Mouse (Mus musculus): Measurements from ENCODE around the gene Arid1b.

DNA sequence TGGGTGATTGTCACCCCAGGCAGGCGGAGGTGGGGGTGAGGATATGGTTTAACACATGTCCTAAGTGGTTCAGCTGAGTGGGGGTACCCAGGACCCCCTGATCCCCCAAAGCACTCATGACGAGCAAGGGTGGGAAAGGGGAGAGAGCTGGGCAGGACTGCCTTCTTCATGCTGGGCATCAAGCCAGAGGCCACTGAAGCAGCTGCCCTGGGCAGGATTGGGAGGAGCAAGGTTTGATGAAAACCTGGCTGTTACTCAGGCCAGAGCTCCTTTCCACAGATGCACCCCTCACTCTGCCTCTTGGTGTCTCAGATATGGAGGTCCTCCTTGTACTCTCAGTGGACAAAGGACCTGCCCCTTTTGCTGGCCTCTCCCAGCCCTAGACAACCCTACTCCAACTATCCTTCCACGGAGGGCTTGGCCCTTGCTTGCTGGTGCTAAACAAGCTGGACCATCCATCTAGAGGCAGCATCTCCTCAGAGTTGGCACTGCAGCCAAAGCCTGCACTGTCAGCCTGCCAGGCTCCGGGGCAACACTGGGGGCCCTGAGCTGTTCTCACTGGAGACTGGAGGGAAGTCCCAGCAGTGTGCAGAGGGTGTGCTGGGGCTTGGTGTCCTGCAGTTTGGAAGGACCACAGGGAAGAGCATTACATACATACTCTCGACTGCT, 304.9 kb downstream of the Arid1b start:
- no peak for TF ChIP-seq CTCF (IDR thresholded peaks at IDR 0.05; ENCODE audit: low read depth, low read length)
- TF ChIP-seq GATA2 (IDR thresholded peaks at IDR 0.05; ENCODE audit: borderline replicate concordance, low read depth, low read length): no peak
